Mouse (Mus musculus): ENCODE data around the gene Rhd. TPM values are rescaled to one million over a fixed set of nuclear protein-coding genes. Genes with fewer than 3 reads are reported as not detected.
A peak's percentile ranks its signal among the peaks of the same experiment; 100 is the strongest.
"Not testable (repeated sequence)": the region's sequence is repeated elsewhere in the genome, so short reads cannot be mapped to it uniquely, and the experiment has no call there.

The Rhd gene
- polyA plus RNA-seq, 1 experiment from 2014 or later: 23.5 TPM

- WGBS: 27% methylated on average over 1 of the region's 1 CpGs
- Histone ChIP-seq H3K4me2 (ENCODE audit: low read depth, low read length) (no peak overlapping the region), H3K36me3 (ENCODE audit: control insufficient read depth, insufficient read depth, low read length) (no peaks in the 10 kb centered on the region; the same call in 1 of the 2 replicates), H3K4me3 (replicated peaks; ENCODE audit: low read length) (no peak overlapping the region), H3K27me3 (ENCODE audit: control insufficient read depth, insufficient read depth, low read length) (no peaks in the 10 kb centered on the region), H3K9me3 (replicated peaks; ENCODE audit: control insufficient read depth, low read length) (no peaks in the 10 kb centered on the region), H3K4me1 (ENCODE audit: control insufficient read depth, insufficient read depth, low read length) (no peaks in the 10 kb centered on the region), H3K9ac (ENCODE audit: low read length) (no peak overlapping the region), H3K27ac (ENCODE audit: low read length) (no peak overlapping the region)
- no peak for ATAC-seq (ENCODE audit: insufficient read depth, low FRiP score)
Measured at GRCm38 (mm10) chr4:134838221-134838620, 26.1 kb upstream of the Rhd start.

GRCm38 (mm10) chr4:134838706-134839105, 25.6 kb upstream of the Rhd start:
- not testable (repeated sequence) for ATAC-seq (ENCODE audit: insufficient read depth, low FRiP score); H3K4me1 ChIP-seq (ENCODE audit: control insufficient read depth, insufficient read depth, low read length); H3K4me3 ChIP-seq (replicated peaks; ENCODE audit: low read length); H3K36me3 ChIP-seq (ENCODE audit: control insufficient read depth, insufficient read depth, low read length); H3K9me3 ChIP-seq (replicated peaks; ENCODE audit: control insufficient read depth, low read length); H3K9ac ChIP-seq (ENCODE audit: low read length); H3K4me2 ChIP-seq (ENCODE audit: low read depth, low read length); H3K27ac ChIP-seq (ENCODE audit: low read length); H3K27me3 ChIP-seq (ENCODE audit: control insufficient read depth, insufficient read depth, low read length)
- WGBS: 83% methylated on average over 3 of the region's 3 CpGs

GRCm38 (mm10) chr4:134840231-134840630, 24.1 kb upstream of the Rhd start:
- Histone ChIP-seq H3K36me3 (ENCODE audit: control insufficient read depth, insufficient read depth, low read length) (no peaks in the 10 kb centered on the region; the same call in 1 of the 2 replicates), H3K27ac (ENCODE audit: low read length) (no peak overlapping the region), H3K27me3 (ENCODE audit: control insufficient read depth, insufficient read depth, low read length) (no peaks in the 10 kb centered on the region), H3K9me3 (replicated peaks; ENCODE audit: control insufficient read depth, low read length) (no peaks in the 10 kb centered on the region), H3K4me2 (ENCODE audit: low read depth, low read length) (no peak overlapping the region), H3K4me1 (ENCODE audit: control insufficient read depth, insufficient read depth, low read length) (no peaks in the 10 kb centered on the region), H3K4me3 (replicated peaks; ENCODE audit: low read length) (no peak overlapping the region), H3K9ac (ENCODE audit: low read length) (no peak overlapping the region)
- no peak for ATAC-seq (ENCODE audit: insufficient read depth, low FRiP score)
- 91% methylated on average over 1 of the region's 1 CpGs for WGBS

GRCm38 (mm10) chr4:134843566-134843965, 20.8 kb upstream of the Rhd start:
- H3K9ac ChIP-seq (ENCODE audit: low read length): no peak overlapping the region
- 86% methylated on average over 4 of the region's 4 CpGs for WGBS
- no peak for ATAC-seq (ENCODE audit: insufficient read depth, low FRiP score)
- no peaks in the 10 kb centered on the region for H3K27me3 ChIP-seq (ENCODE audit: control insufficient read depth, insufficient read depth, low read length)
- H3K4me3 ChIP-seq (replicated peaks; ENCODE audit: low read length): no peak overlapping the region
- no peak overlapping the region for H3K27ac ChIP-seq (ENCODE audit: low read length)
- H3K9me3 ChIP-seq (replicated peaks; ENCODE audit: control insufficient read depth, low read length): no peaks in the 10 kb centered on the region
- H3K4me2 ChIP-seq (ENCODE audit: low read depth, low read length): no peak overlapping the region
- H3K4me1 ChIP-seq (ENCODE audit: control insufficient read depth, insufficient read depth, low read length): peaks cover 9% of the 10 kb centered on the region; the same call in 1 of the 2 replicates
- H3K36me3 ChIP-seq (ENCODE audit: control insufficient read depth, insufficient read depth, low read length): no peaks in the 10 kb centered on the region

DNA sequence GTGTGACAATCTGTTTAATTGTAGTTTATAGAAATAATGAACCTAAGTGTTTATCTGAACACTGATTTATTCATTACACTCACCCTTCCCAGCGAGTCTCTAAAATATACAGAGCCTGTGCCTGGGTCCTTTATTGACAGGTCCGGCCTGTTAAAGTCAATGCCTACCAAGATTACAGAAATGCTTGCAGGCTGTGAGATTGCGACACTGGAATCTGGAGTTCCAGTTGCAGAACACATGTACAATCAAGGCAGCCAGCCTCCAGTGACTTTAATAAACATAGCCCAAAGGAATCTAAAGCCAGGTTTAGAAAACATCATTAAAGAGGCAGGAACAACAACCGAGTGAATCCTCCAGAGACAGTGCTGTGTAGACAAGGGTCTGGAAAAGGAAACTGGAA, 16.7 kb upstream of the Rhd start:
- Histone ChIP-seq H3K4me3 (replicated peaks; ENCODE audit: low read length) (no peak overlapping the region), H3K27ac (ENCODE audit: low read length) (peak overlapping the region; percentile 24; the same call in 1 of the 2 replicates), H3K9me3 (replicated peaks; ENCODE audit: control insufficient read depth, low read length) (no peaks in the 10 kb centered on the region), H3K4me2 (ENCODE audit: low read depth, low read length) (no peak overlapping the region), H3K4me1 (ENCODE audit: control insufficient read depth, insufficient read depth, low read length) (peaks cover 19% of the 10 kb centered on the region), H3K9ac (ENCODE audit: low read length) (no peak overlapping the region), H3K36me3 (ENCODE audit: control insufficient read depth, insufficient read depth, low read length) (no peaks in the 10 kb centered on the region), H3K27me3 (ENCODE audit: control insufficient read depth, insufficient read depth, low read length) (no peaks in the 10 kb centered on the region)
- 51% methylated on average over 4 of the region's 4 CpGs for WGBS
- no peak for ATAC-seq (ENCODE audit: insufficient read depth, low FRiP score)

GRCm38 (mm10) chr4:134850551-134850950, 13.8 kb upstream of the Rhd start:
- Histone ChIP-seq H3K4me2 (ENCODE audit: low read depth, low read length) (no peak overlapping the region), H3K36me3 (ENCODE audit: control insufficient read depth, insufficient read depth, low read length) (no peaks in the 10 kb centered on the region), H3K27me3 (ENCODE audit: control insufficient read depth, insufficient read depth, low read length) (no peaks in the 10 kb centered on the region), H3K9me3 (replicated peaks; ENCODE audit: control insufficient read depth, low read length) (no peaks in the 10 kb centered on the region), H3K27ac (ENCODE audit: low read length) (no peak overlapping the region), H3K4me3 (replicated peaks; ENCODE audit: low read length) (no peak overlapping the region), H3K9ac (ENCODE audit: low read length) (no peak overlapping the region), H3K4me1 (ENCODE audit: control insufficient read depth, insufficient read depth, low read length) (peaks cover 19% of the 10 kb centered on the region)
- ATAC-seq (ENCODE audit: insufficient read depth, low FRiP score): no peak
- 74% methylated on average over 4 of the region's 4 CpGs for WGBS

DNA sequence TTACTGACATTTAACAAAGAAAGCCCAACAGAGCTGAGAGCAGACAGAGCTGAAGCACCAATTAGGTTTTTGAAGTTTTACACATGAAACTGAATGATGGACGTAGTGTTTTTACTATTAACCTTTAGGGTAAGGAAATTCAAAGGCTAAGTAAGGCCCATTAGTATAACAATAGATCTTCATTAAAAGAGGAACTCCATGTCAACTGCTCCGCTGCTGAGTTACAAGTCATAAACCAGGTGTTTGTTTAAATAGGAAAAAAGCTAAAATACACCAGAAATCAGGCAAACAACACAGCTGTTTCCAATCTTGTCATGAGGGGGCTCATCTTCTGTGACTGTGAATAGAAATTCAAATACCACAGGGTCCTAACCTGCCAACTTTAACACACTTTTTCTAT, 13.1 kb upstream of the Rhd start:
- 68% methylated on average over 2 of the region's 2 CpGs for WGBS
- no peaks in the 10 kb centered on the region for H3K27me3 ChIP-seq (ENCODE audit: control insufficient read depth, insufficient read depth, low read length)

GRCm38 (mm10) chr4:134851876-134852275, 12.5 kb upstream of the Rhd start:
- WGBS: 14% methylated on average over 14 of the region's 14 CpGs
- H3K4me1 ChIP-seq (ENCODE audit: control insufficient read depth, insufficient read depth, low read length): peaks cover 16% of the 10 kb centered on the region

More for the DNA sequence above, 13.1 kb upstream of the Rhd start:
- no peaks in the 10 kb centered on the region for H3K36me3 ChIP-seq (ENCODE audit: control insufficient read depth, insufficient read depth, low read length)
- H3K27ac ChIP-seq (ENCODE audit: low read length): no peak overlapping the region
- no peak overlapping the region for H3K9ac ChIP-seq (ENCODE audit: low read length)
- H3K9me3 ChIP-seq (replicated peaks; ENCODE audit: control insufficient read depth, low read length): no peaks in the 10 kb centered on the region
- peak overlapping the region; percentile 92; the same call in 1 of the 2 replicates for H3K4me2 ChIP-seq (ENCODE audit: low read depth, low read length)
- peak overlapping the region; percentile 78; the same call in 1 of the 2 replicates for H3K4me3 ChIP-seq (replicated peaks; ENCODE audit: low read length)
- ATAC-seq (ENCODE audit: insufficient read depth, low FRiP score): no peak
- H3K4me1 ChIP-seq (ENCODE audit: control insufficient read depth, insufficient read depth, low read length): peaks cover 19% of the 10 kb centered on the region

GRCm38 (mm10) chr4:134852438-134853255, 11.7 kb upstream of the Rhd start:
- peak; percentile 22 for ATAC-seq (ENCODE audit: insufficient read depth, low FRiP score)
- Histone ChIP-seq H3K9me3 (replicated peaks; ENCODE audit: control insufficient read depth, low read length) (no peaks in the 10 kb centered on the region), H3K27me3 (ENCODE audit: control insufficient read depth, insufficient read depth, low read length) (no peaks in the 10 kb centered on the region), H3K4me3 (replicated peaks; ENCODE audit: low read length) (peak overlapping the region; percentile 78), H3K4me2 (ENCODE audit: low read depth, low read length) (peak overlapping the region; percentile 92), H3K4me1 (ENCODE audit: control insufficient read depth, insufficient read depth, low read length) (peaks cover 16% of the 10 kb centered on the region), H3K27ac (ENCODE audit: low read length) (peak overlapping the region; percentile 79), H3K36me3 (ENCODE audit: control insufficient read depth, insufficient read depth, low read length) (no peaks in the 10 kb centered on the region), H3K9ac (ENCODE audit: low read length) (peak overlapping the region; percentile 94)
- WGBS: under 1% methylated on average over 95 of the region's 106 CpGs

More at GRCm38 (mm10) chr4:134851876-134852275, 12.5 kb upstream of the Rhd start:
- H3K4me2 ChIP-seq (ENCODE audit: low read depth, low read length): peak overlapping the region; percentile 92
- H3K9ac ChIP-seq (ENCODE audit: low read length): peak overlapping the region; percentile 94
- H3K27ac ChIP-seq (ENCODE audit: low read length): no peak overlapping the region; the same call in 1 of the 2 replicates
- H3K36me3 ChIP-seq (ENCODE audit: control insufficient read depth, insufficient read depth, low read length): no peaks in the 10 kb centered on the region
- H3K9me3 ChIP-seq (replicated peaks; ENCODE audit: control insufficient read depth, low read length): no peaks in the 10 kb centered on the region
- H3K4me3 ChIP-seq (replicated peaks; ENCODE audit: low read length): peak overlapping the region; percentile 78
- H3K27me3 ChIP-seq (ENCODE audit: control insufficient read depth, insufficient read depth, low read length): no peaks in the 10 kb centered on the region
- ATAC-seq (ENCODE audit: insufficient read depth, low FRiP score): no peak
